Mouse (Mus musculus): ENCODE results near the gene Gm3435.

- TF ChIP-seq CTCF (IDR thresholded peaks at IDR 0.05) (peak; percentile 86), EP300 (IDR thresholded peaks at IDR 0.05) (no peak)
Measured at GRCm38 (mm10) chr17:15065391-15066024, 55.5 kb downstream of the Gm3435 start.
